Mouse (Mus musculus): ENCODE measurements around the gene Akap7. TPM values are rescaled to one million over a fixed set of nuclear protein-coding genes. Genes with fewer than 3 reads are reported as not detected.
A peak's percentile ranks its signal among the peaks of the same experiment; 100 is the strongest.
"Not testable (repeated sequence)": the region's sequence is repeated elsewhere in the genome, so short reads cannot be mapped to it uniquely, and the experiment has no call there.

Akap7 gene
- polyA plus RNA-seq, 1 experiment from 2014 or later: 23.1 TPM

DNA sequence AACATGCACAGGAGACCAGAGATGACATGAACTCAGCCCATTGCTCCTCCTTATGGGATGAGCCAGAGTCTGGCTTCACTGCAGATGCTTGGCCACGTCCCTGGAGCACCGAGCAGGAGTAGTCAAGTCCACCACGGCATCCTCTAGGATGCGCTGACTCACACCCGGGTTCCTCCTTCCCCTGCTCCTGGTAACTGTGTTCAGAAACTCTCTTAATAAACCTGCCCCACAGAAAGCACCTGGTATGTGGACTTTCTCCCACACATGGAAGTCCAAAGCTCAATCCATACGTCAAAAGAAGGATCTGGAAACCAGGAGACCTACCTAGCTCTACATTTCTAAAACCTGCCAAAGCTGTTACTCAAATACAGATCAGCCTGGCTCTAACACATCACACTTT lies 124.4 kb downstream of the Akap7 start:
- no peak overlapping the region for H3K4me3 ChIP-seq (ENCODE audit: low read depth, low read length)
- no peak for TF ChIP-seq CTCF (IDR thresholded peaks at IDR 0.05; ENCODE audit: low read depth)
- no peak for TF ChIP-seq EP300 (optimal IDR thresholded peaks at IDR 0.05)
- no peaks in the 10 kb centered on the region for H3K27me3 ChIP-seq (ENCODE audit: control insufficient read depth, insufficient read depth, low read length)
- no peak overlapping the region for H3K27ac ChIP-seq (replicated peaks)
- no peak overlapping the region for H3K9ac ChIP-seq (ENCODE audit: low read length)
- peak; percentile 39; the same call in 1 of the 2 replicates for ATAC-seq (ENCODE audit: low FRiP score, low TSS enrichment)
- no peak for DNase-seq (ENCODE audit: low spot score)
- H3K4me2 ChIP-seq (replicated peaks; ENCODE audit: low read depth): no peak overlapping the region
- H3K4me1 ChIP-seq (replicated peaks; ENCODE audit: control insufficient read depth, insufficient read depth): no peaks in the 10 kb centered on the region
- no peaks in the 10 kb centered on the region for H3K9me3 ChIP-seq (ENCODE audit: control insufficient read depth, low read length)
- WGBS: 77% methylated on average over 6 of the region's 6 CpGs
- H3K36me3 ChIP-seq (ENCODE audit: control insufficient read depth, insufficient read depth, low read length): no peaks in the 10 kb centered on the region

DNA sequence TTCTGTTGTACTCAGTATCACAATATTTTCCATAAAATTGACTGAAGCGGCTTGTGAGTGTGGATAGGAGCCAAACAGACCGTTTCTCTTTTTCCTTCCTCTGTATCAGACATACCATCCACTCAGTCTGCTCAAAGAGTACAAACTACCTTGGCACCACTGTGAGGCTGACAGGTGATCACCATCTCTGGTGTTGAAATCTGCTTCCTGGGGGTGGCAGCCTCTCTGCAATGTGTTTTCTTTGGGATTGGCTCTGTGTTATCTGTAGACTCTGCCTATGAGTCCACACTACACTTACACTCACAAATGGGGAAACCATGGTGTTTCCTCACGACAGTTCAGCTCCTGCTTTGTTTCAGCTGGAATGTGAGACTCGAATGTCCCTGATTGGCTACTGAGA lies 128.6 kb downstream of the Akap7 start:
- H3K4me1 ChIP-seq (replicated peaks; ENCODE audit: control insufficient read depth, insufficient read depth): no peaks in the 10 kb centered on the region
- H3K4me3 ChIP-seq (ENCODE audit: low read depth, low read length): no peak overlapping the region
- DNase-seq (ENCODE audit: low spot score) (no peak), ATAC-seq (ENCODE audit: low FRiP score, low TSS enrichment) (no peak)
- 78% methylated on average over 4 of the region's 4 CpGs for WGBS
- H3K4me2 ChIP-seq (replicated peaks; ENCODE audit: low read depth): no peak overlapping the region
- H3K9me3 ChIP-seq (ENCODE audit: control insufficient read depth, low read length): no peaks in the 10 kb centered on the region
- H3K27me3 ChIP-seq (ENCODE audit: control insufficient read depth, insufficient read depth, low read length): no peaks in the 10 kb centered on the region
- H3K9ac ChIP-seq (ENCODE audit: low read length): no peak overlapping the region
- no peak overlapping the region for H3K27ac ChIP-seq (replicated peaks)
- H3K36me3 ChIP-seq (ENCODE audit: control insufficient read depth, insufficient read depth, low read length): no peaks in the 10 kb centered on the region
- TF ChIP-seq CTCF (IDR thresholded peaks at IDR 0.05; ENCODE audit: low read depth): no peak
- TF ChIP-seq EP300 (optimal IDR thresholded peaks at IDR 0.05): no peak

DNA sequence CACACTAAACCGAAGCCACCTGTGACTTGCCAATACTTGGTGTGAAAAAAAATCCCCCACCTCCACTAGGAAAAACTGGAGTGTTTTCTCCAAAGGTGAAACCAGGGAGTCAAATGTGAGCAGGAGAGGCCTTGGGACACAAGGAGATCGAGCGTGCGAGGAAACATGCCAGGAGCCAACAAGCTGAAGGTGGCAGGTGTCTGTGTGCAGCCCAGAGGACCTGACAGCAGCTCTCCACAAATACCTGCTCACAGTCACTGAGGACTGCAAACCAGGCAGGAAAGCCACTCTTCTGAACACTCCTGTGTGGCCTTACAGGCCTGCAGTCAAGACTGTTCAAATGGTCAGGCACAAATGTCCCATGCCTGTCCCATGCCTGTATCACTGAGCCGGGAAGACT lies 130.4 kb downstream of the Akap7 start:
- Histone ChIP-seq H3K36me3 (ENCODE audit: control insufficient read depth, insufficient read depth, low read length) (no peaks in the 10 kb centered on the region), H3K9me3 (ENCODE audit: control insufficient read depth, low read length) (no peaks in the 10 kb centered on the region), H3K9ac (ENCODE audit: low read length) (no peak overlapping the region), H3K4me1 (replicated peaks; ENCODE audit: control insufficient read depth, insufficient read depth) (no peaks in the 10 kb centered on the region), H3K27me3 (ENCODE audit: control insufficient read depth, insufficient read depth, low read length) (no peaks in the 10 kb centered on the region), H3K4me2 (replicated peaks; ENCODE audit: low read depth) (no peak overlapping the region), H3K4me3 (ENCODE audit: low read depth, low read length) (no peak overlapping the region), H3K27ac (replicated peaks) (no peak overlapping the region)
- DNase-seq (ENCODE audit: low spot score): no peak
- no peak for ATAC-seq (ENCODE audit: low FRiP score, low TSS enrichment)
- 93% methylated on average over 5 of the region's 5 CpGs for WGBS
- TF ChIP-seq CTCF (IDR thresholded peaks at IDR 0.05; ENCODE audit: low read depth): no peak
- no peak for TF ChIP-seq EP300 (optimal IDR thresholded peaks at IDR 0.05)

DNA sequence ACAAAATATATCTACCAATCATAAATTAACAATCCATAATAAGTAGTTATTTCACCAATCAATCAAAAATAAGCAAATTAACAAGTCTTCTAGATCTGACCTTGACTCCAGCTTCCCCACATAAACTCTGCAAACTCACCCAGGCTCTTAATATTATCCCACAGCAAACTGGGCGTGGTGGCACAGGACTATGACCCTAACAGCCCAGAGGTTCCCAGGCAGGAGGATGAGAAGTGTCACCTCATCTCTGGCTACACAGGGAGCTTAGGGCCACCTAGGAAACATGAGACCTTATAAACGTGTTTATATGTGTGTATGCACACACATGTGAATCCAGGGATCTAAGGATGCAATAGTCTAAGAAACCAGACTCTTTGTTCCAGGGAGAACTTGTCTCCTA lies 132.8 kb downstream of the Akap7 start:
- no peak overlapping the region for H3K27ac ChIP-seq (replicated peaks)
- WGBS: 77% methylated on average over 2 of the region's 2 CpGs
- H3K4me3 ChIP-seq (ENCODE audit: low read depth, low read length): no peak overlapping the region
- H3K27me3 ChIP-seq (ENCODE audit: control insufficient read depth, insufficient read depth, low read length): no peaks in the 10 kb centered on the region
- no peaks in the 10 kb centered on the region for H3K9me3 ChIP-seq (ENCODE audit: control insufficient read depth, low read length)
- TF ChIP-seq EP300 (optimal IDR thresholded peaks at IDR 0.05) (no peak), CTCF (IDR thresholded peaks at IDR 0.05; ENCODE audit: low read depth) (no peak)
- DNase-seq (ENCODE audit: low spot score): no peak
- H3K4me1 ChIP-seq (replicated peaks; ENCODE audit: control insufficient read depth, insufficient read depth): no peaks in the 10 kb centered on the region
- H3K4me2 ChIP-seq (replicated peaks; ENCODE audit: low read depth): no peak overlapping the region
- no peak overlapping the region for H3K9ac ChIP-seq (ENCODE audit: low read length)
- no peak for ATAC-seq (ENCODE audit: low FRiP score, low TSS enrichment)
- no peaks in the 10 kb centered on the region for H3K36me3 ChIP-seq (ENCODE audit: control insufficient read depth, insufficient read depth, low read length)

DNA sequence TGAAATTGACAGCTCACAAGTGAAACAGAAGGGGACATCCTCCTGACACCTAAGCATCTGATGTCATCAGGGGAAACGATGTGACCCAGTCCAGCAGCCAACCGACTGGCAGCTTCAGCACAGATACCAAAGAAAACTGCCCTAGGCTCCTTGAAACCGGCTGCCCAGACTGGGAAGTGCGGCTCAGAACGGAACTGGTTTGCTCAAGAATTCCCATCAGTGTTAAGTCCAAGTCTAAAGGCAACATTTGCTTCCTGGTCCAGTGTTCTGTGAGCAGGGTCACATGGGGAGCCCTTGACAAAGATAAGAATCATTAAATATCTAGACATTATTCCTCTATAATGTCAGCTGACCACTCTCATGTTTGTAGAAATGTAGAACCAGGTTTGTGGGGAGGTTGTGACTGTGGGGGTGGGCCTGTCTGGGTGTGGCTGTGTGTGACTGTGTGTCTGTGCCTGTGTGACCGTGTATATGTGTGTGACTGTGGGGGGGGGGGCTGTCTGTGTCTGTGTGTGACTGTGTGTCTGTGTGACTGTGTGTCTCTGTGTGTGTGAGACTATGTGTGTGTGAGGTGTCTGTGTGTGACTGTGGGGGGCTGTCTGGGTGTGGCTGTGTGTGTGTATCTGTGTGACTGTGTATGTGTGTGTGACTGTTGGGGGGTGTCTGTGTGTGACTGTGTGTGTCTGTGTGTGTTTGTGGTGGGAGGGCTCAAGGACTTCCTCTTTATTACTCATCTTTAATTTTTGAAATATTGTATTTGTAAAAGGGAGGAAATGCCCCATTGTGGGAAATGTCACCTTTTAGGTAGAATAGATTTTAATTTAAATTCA lies 140.1 kb downstream of the Akap7 start:
- no peak overlapping the region for H3K4me2 ChIP-seq (replicated peaks; ENCODE audit: low read depth)
- WGBS: 71% methylated on average over 6 of the region's 6 CpGs
- no peak for DNase-seq (ENCODE audit: low spot score)

DNA sequence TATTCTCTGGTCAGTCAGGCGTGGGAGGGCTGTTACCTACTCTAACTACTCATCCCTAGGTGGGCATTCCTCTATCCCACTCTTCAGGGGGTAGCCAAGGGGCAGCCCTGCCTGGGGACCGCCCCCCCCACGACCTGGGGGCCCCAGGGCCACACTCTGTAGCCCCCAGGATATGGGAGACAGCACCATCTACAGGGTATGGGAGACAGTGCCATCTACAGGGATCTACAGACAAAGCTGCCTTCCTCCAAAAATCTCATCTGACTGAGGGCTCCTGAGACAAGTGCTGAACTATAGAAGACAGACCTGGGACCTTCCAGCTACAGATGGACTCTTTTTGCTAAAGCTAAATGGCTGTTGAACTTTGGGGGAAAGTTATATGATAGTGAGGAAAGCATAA lies 144.2 kb downstream of the Akap7 start:
- not testable (repeated sequence) for H3K4me1 ChIP-seq (replicated peaks; ENCODE audit: control insufficient read depth, insufficient read depth); H3K9me3 ChIP-seq (ENCODE audit: control insufficient read depth, low read length); H3K36me3 ChIP-seq (ENCODE audit: control insufficient read depth, insufficient read depth, low read length); H3K27me3 ChIP-seq (ENCODE audit: control insufficient read depth, insufficient read depth, low read length); H3K9ac ChIP-seq (ENCODE audit: low read length); H3K4me2 ChIP-seq (replicated peaks; ENCODE audit: low read depth); H3K27ac ChIP-seq (replicated peaks); H3K4me3 ChIP-seq (ENCODE audit: low read depth, low read length); DNase-seq (ENCODE audit: low spot score); ATAC-seq (ENCODE audit: low FRiP score, low TSS enrichment)
- 29% methylated on average over 3 of the region's 3 CpGs for WGBS
- TF ChIP-seq CTCF (IDR thresholded peaks at IDR 0.05; ENCODE audit: low read depth): peak; percentile 42

More for the DNA sequence above, 140.1 kb downstream of the Akap7 start:
- H3K27ac ChIP-seq (replicated peaks): no peak overlapping the region
- TF ChIP-seq CTCF (IDR thresholded peaks at IDR 0.05; ENCODE audit: low read depth) (no peak), EP300 (optimal IDR thresholded peaks at IDR 0.05) (no peak)
- H3K9me3 ChIP-seq (ENCODE audit: control insufficient read depth, low read length): no peaks in the 10 kb centered on the region
- no peaks in the 10 kb centered on the region for H3K36me3 ChIP-seq (ENCODE audit: control insufficient read depth, insufficient read depth, low read length)
- ATAC-seq (ENCODE audit: low FRiP score, low TSS enrichment): peak; percentile 74
- no peak overlapping the region for H3K9ac ChIP-seq (ENCODE audit: low read length)
- H3K4me3 ChIP-seq (ENCODE audit: low read depth, low read length): no peak overlapping the region
- H3K4me1 ChIP-seq (replicated peaks; ENCODE audit: control insufficient read depth, insufficient read depth): no peaks in the 10 kb centered on the region
- no peaks in the 10 kb centered on the region for H3K27me3 ChIP-seq (ENCODE audit: control insufficient read depth, insufficient read depth, low read length)

Measured in stomach, postnatal 0 days (tissue).